Mouse (Mus musculus) urinary bladder, adult 18-20 months (tissue): Measurements from ENCODE around the gene Dynlt1f.
"Not testable (repeated sequence)": the region's sequence is repeated elsewhere in the genome, so short reads cannot be mapped to it uniquely, and the experiment has no call there.

Source experiments
- DNase-seq, 2 experiments: peaks; one replicate each; pipeline ENCODE4 v3.0.0; 2022; ENCODE audit warnings: low spot score in 2 of 2, mixed read lengths in 2 of 2

Gene Dynlt1f

DNA sequence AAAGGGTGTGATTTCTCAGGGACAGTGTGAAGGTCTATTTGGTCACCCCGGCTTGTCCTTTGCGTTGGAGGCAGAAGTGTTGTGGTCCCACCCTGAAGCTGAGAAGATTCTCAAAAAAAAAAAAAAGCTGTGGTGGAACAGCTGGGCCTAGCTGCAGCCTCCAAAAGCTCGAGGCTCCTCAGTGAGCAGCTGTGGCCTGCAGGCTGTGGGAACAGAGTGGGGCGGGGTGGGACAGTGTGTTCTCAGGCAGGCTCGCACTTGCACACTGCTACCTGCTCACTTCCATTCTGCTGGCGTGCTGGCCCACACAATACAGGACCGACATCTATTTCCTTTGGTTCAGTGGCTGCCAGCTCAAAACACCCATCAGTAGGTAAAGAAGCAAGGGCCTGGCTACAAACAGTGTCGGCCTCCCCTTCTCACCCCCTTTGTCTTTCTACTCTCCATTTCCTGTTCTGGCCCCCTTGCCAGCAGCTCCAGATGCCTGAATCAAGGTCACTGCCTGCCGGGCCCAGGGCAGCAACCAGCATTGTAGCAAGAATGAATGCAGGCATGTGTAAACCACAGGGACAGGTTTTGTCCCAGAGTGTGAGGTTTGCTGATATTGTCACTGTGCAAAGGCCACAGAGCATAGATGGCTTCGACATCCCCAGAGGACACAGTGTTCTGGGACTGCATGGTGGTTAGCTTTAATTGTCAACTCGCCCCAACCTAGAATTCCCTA, 5.6 kb upstream of the Dynlt1f start:
- peak in 1 of 2 experiments; percentile 62 for DNase-seq

DNA sequence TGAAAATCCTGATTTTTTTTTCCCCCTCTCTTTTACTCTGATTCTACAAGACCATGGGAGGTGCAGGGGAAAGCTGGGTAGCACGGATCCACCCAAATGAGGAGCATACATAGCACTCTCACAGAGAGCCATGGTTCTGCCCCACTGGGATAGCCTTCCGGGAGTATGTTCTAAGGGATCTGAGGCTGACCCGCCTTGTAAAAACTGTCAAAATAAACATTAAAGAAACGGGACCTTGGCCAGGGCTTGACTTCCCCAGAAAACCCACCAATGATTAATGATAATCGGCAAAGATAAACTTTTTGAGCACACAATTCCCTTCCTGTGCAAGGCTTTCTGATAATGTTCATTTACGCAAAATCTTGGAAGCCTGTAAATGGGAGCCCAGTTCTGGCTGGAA, 4.9 kb upstream of the Dynlt1f start:
- peak in 1 of 2 experiments; percentile 47 for DNase-seq

DNA sequence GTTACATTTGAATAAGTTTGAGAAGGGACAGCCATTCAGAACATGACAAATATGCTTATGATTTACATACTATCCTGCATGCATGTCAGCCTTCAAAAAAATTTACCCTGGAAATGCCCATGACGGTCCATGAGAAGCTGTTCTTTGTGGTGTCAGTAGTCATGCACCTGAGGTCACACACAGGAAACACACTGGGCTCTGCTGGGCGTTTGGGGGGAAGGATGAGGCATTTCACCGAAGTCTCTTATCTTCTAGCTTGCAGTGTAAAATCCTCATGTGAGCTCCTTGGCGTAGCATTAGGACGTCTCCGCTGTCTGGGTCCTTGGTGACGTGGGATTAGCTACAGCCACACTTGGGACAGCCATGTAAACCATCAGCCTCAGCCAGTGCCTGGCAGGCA, 3.1 kb upstream of the Dynlt1f start, which contains the start of gene Sytl3:
TSS of gene Sytl3 (plus strand) at position 293 of the 400 bp plus-strand sequence.
- DNase-seq: not testable (repeated sequence)

GRCm38 (mm10) chr17:6656471-6656870, 771 bp upstream of the Dynlt1f start:
- DNase-seq: not testable (repeated sequence)

DNA sequence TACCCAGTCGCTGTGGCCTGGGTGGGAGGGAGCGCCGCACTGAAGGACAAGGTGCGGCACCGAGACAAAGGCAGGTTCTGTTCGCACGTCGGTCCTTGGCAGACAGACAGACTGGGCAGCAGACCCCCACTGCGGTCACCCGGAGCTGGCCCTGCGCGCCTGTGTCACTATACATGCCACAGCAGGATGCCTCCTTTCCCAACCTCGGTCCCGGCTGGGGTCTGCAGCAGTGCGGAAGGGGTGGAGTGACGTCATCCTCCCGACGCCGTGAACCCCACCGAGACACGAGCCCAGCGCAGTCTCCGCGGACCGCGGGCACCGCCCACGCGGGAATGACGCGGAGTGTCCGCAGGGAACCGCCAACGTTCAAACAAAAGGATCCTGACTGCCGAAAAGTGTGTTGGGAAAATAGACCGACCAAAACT, 601 bp downstream of the Dynlt1f start:
- DNase-seq: not testable (repeated sequence)

- not testable (repeated sequence) for DNase-seq
Measured at GRCm38 (mm10) chr17:6653341-6653946, 2.3 kb downstream of the Dynlt1f start.

DNA sequence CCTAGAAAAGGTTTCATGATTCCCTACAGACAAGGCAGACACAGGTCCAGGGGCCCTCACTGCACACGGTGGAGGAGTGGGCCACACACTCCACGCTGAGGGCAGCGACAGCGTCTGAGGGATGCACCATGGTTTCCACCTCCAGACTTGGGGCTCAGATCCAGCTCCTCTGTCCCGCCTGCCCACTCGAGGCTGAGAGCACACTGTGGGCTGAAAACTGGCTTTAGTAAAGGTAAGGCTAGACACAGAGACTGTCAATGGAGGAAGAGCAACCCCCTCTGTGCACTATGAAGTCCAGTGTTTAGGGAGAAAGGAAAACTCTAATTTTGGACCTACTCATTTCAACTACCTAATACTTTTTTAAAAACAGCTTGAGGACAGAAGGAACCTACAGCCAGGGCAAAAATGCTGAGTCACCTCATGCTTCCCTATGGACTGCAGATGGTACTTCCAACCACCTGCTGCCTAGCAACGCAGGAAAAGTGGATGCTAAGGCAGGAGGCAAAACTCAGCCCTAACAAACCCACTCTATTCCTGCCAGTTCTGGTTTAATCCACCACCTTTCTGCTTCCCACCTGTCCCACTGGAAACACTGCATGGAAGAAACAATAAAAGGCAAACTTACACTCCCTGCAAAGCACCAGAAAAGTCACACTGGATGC, 4.7 kb downstream of the Dynlt1f start:
- DNase-seq: not testable (repeated sequence)

DNA sequence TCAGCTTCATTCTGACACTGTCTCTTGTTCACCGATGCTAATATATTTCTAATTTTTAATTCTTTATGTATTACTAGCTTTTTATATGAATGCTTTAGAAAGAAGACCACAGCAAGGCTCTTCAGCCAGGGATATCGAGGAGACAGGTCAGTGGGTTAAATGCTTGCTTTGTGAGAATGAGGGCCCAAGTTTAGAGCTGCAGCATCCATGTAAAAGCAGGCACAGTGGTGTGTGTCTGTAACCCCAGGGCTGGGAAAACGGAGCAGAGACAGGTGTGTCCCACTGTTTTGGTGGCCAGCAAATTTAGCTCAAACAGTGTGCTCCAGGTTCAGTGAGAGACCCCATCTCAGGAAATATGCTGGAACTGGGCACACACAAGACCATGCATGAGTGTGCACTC, 8.2 kb downstream of the Dynlt1f start:
- not testable (repeated sequence) for DNase-seq

GRCm38 (mm10) chr17:6646841-6647240, 8.9 kb downstream of the Dynlt1f start:
- DNase-seq: not testable (repeated sequence)

- not testable (repeated sequence) for DNase-seq
Measured at GRCm38 (mm10) chr17:6645668-6646067, 10.0 kb downstream of the Dynlt1f start.

DNA sequence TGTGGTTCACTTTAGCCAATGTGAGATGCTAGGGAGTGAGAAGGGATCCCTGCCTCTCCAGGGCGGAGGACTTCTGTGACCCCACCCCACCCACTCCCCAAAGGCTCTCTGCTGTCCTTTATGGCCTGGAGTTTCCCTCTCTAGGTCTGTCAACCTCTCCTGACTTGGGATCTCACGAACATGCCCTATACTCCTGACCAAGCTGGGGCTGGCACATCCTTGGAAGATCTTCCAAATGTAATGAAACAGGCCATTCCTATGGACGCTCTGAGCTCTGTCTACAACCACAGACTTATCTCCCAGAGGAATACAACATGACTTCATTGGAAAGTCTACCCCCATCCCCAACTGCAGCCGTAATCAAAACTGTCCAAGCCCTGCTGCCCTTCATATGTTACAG, 11.0 kb downstream of the Dynlt1f start:
- DNase-seq: not testable (repeated sequence)

GRCm38 (mm10) chr17:6644210-6644609, 11.5 kb downstream of the Dynlt1f start:
- not testable (repeated sequence) for DNase-seq

DNA sequence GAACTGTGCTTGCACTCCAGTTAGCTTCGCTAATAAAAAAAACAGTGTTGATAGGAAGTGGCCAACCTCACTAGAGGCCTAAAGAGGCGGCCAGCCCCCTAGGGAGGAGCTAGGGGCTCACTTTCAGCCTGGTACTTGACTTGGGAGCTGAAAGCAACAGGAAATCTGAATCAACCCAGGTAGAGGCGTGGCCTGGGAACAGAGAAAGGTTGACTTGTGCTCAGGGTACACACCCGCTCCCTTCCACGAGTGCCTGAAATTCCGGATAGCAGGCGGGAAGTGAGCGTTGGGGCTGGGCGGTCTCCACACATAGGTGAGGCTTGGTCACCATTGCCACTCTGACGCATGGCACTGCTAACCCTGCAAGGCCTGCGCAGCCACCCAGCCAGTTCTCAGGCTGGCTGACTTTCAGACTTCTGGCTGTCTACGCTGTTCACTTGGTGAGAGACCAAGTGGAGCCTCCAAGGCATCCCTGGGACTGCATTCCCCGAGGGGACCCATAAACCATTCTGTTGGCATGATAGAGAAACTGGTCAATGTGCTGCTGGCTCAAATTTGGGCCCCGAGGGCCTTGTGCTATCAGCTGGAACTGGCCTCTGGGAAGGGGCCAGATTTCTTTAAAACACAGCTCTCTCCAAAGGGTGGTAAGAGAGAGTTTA, 14.8 kb downstream of the Dynlt1f start:
- peak; percentile 59 to 62 for DNase-seq

- not testable (repeated sequence) for DNase-seq
Measured at GRCm38 (mm10) chr17:6640044-6640637, 15.6 kb downstream of the Dynlt1f start.

- not testable (repeated sequence) for DNase-seq
Measured at GRCm38 (mm10) chr17:6639486-6639885, 16.2 kb downstream of the Dynlt1f start.

DNA sequence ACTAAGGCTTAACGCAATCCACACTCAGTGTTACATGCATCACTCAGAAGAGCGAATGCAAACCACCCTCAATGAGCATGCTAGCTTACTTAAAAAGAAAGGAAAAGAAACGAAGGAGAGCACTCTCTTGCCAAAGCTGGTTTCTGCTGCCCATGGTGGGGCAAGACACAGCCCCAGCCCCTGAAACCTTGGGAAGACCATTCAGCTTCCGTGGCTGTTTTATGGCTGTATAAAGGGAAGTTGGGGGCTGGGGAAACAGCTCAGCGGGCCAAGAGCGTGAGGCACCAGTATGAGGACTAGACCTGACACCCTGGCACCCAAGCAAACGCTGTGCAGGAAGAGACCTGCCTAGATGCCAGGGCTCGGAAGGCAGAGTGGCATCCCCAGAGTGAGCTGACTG, 17.3 kb downstream of the Dynlt1f start:
- not testable (repeated sequence) for DNase-seq

- not testable (repeated sequence) for DNase-seq
Measured at GRCm38 (mm10) chr17:6637434-6637833, 18.3 kb downstream of the Dynlt1f start.

- DNase-seq: no peak
Measured at GRCm38 (mm10) chr17:6636861-6637260, 18.8 kb downstream of the Dynlt1f start.

DNA sequence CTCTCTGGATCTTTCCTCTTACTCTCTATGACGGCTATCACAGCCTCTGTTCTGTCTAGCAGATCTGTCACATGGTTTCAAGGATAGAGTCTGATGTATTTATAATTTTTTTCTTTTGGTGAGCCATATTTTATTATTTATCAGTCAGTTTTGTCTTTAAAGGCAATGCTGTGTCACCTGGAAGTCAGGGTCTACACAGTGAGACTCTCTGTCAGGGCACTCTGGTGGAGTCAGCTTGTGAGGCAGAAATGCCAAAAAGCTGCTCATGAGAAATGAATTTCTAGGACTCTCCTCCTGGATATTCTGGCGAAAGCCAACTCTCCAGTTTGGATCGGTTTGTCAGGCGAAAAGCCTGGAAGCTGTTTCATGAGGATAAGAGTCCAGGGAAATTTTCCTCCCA, 19.9 kb downstream of the Dynlt1f start:
- not testable (repeated sequence) for DNase-seq

GRCm38 (mm10) chr17:6632850-6633249, 22.9 kb downstream of the Dynlt1f start:
- not testable (repeated sequence) for DNase-seq

- DNase-seq: peak in 1 of 2 experiments; percentile 60
Measured at GRCm38 (mm10) chr17:6630398-6630797, 25.3 kb downstream of the Dynlt1f start.
